Mouse (Mus musculus) kidney, embryonic 15.5 days (tissue): ENCODE data around the gene March8. TPM values are rescaled to one million over a fixed set of nuclear protein-coding genes. Genes with fewer than 3 reads are reported as not detected.

Experiments used
- ATAC-seq: fragments of 200-750 bp; cut with Nextera tagmentation; replicated peaks from 2 replicates; pipeline ENCODE4 v1.8.0; 2017; ENCODE audit warnings: moderate TSS enrichment; ENCODE audit not compliant: low FRiP score
- H3K27ac ChIP-seq: fragments of 300-500 bp; sonication (generic); 2 replicates; pipeline ENCODE4 v1.5.1; 2015; ENCODE audit warnings: mild to moderate bottlenecking, inconsistent platforms
- H3K27me3 ChIP-seq: fragments of 300-500 bp; sonication (generic); 2 replicates; pipeline ENCODE4 v1.6.1; 2015; ENCODE audit warnings: inconsistent platforms
- H3K36me3 ChIP-seq: fragments of 300-500 bp; sonication (generic); 2 replicates; pipeline ENCODE4 v1.6.1; 2015; ENCODE audit warnings: inconsistent platforms
- H3K4me1 ChIP-seq: fragments of 300-500 bp; sonication (generic); 2 replicates; pipeline ENCODE4 v1.6.1; 2015; ENCODE audit warnings: inconsistent platforms
- H3K4me2 ChIP-seq: fragments of 300-500 bp; sonication (generic); 2 replicates; pipeline ENCODE4 v1.6.1; 2015; ENCODE audit warnings: moderate library complexity, mild to moderate bottlenecking, inconsistent platforms
- H3K4me3 ChIP-seq: fragments of 300-500 bp; sonication (generic); replicated peaks from 2 replicates; pipeline ENCODE4 v1.5.1; 2015; ENCODE audit warnings: mild to moderate bottlenecking, inconsistent platforms
- H3K9ac ChIP-seq: fragments of 300-500 bp; sonication (generic); 2 replicates; pipeline ENCODE4 v1.6.1; 2015; ENCODE audit warnings: mild to moderate bottlenecking, inconsistent platforms
- H3K9me3 ChIP-seq: fragments of 300-500 bp; sonication (generic); replicated peaks from 2 replicates; pipeline ENCODE4 v1.6.1; 2016; ENCODE audit warnings: inconsistent platforms
- WGBS: fragments of 180-500 bp; shearing (Covaris S2); methylation state at CpG from one replicate; pipeline ENCODE4 v1.1.7; 2015; ENCODE audit warnings: mixed read lengths; 5-methylcytosine and 5-hydroxymethylcytosine counted together
- polyA plus RNA-seq: library from polyadenylated mRNA; unstranded; fragments of >200 nt; fragmentation: Nextera tagmentation; extraction: Ambion mirVana; gene quantifications from 2 replicates; pipeline ENCODE4 v1.2.1, GENCODE M21; 2015

The March8 gene
- polyA plus RNA-seq, 1 experiment from 2014 or later: 40.4 TPM

GRCm38 (mm10) chr6:116415126-116415676 lies 77.4 kb downstream of the March8 start:
- H3K4me2 ChIP-seq: no peak overlapping the region
- WGBS: 76% methylated on average over 12 of the region's 12 CpGs
- ATAC-seq: no peak

GRCm38 (mm10) chr6:116416000-116416552 lies 78.3 kb downstream of the March8 start:
- ATAC-seq: no peak
- 89% methylated on average over 6 of the region's 6 CpGs for WGBS
- Histone ChIP-seq H3K27me3 (no peaks in the 10 kb centered on the region), H3K27ac (no peak overlapping the region), H3K4me3 (no peak overlapping the region), H3K36me3 (no peaks in the 10 kb centered on the region), H3K9ac (no peak overlapping the region), H3K4me1 (no peaks in the 10 kb centered on the region), H3K4me2 (no peak overlapping the region), H3K9me3 (no peaks in the 10 kb centered on the region)

More at GRCm38 (mm10) chr6:116415126-116415676, 77.4 kb downstream of the March8 start:
- Histone ChIP-seq H3K9me3 (no peaks in the 10 kb centered on the region), H3K27me3 (no peaks in the 10 kb centered on the region), H3K9ac (no peak overlapping the region), H3K36me3 (peaks cover 6% of the 10 kb centered on the region), H3K4me1 (no peaks in the 10 kb centered on the region), H3K4me3 (no peak overlapping the region), H3K27ac (no peak overlapping the region)

GRCm38 (mm10) chr6:116417518-116418315 lies 79.9 kb downstream of the March8 start:
- Histone ChIP-seq H3K4me3 (no peak overlapping the region), H3K4me2 (no peak overlapping the region), H3K4me1 (no peaks in the 10 kb centered on the region), H3K27ac (no peak overlapping the region), H3K9ac (no peak overlapping the region), H3K9me3 (no peaks in the 10 kb centered on the region), H3K36me3 (no peaks in the 10 kb centered on the region), H3K27me3 (no peaks in the 10 kb centered on the region)
- 65% methylated on average over 6 of the region's 6 CpGs for WGBS
- no peak for ATAC-seq

- H3K9me3 ChIP-seq: no peaks in the 10 kb centered on the region
- no peaks in the 10 kb centered on the region for H3K27me3 ChIP-seq
- no peak for ATAC-seq
- no peaks in the 10 kb centered on the region for H3K4me1 ChIP-seq
- no peak overlapping the region for H3K27ac ChIP-seq
- no peaks in the 10 kb centered on the region for H3K36me3 ChIP-seq
- H3K9ac ChIP-seq: no peak overlapping the region
- 84% methylated on average over 1 of the region's 1 CpGs for WGBS
- no peak overlapping the region for H3K4me2 ChIP-seq
- no peak overlapping the region for H3K4me3 ChIP-seq
Observed at GRCm38 (mm10) chr6:116418487-116418886, 80.7 kb downstream of the March8 start.

GRCm38 (mm10) chr6:116419699-116420098 lies 81.9 kb downstream of the March8 start:
- H3K27ac ChIP-seq: no peak overlapping the region
- H3K36me3 ChIP-seq: no peaks in the 10 kb centered on the region
- no peak overlapping the region for H3K4me3 ChIP-seq
- no peak overlapping the region for H3K4me2 ChIP-seq
- H3K27me3 ChIP-seq: no peaks in the 10 kb centered on the region
- ATAC-seq: no peak
- H3K4me1 ChIP-seq: no peaks in the 10 kb centered on the region
- H3K9me3 ChIP-seq: no peaks in the 10 kb centered on the region
- 65% methylated on average over 6 of the region's 6 CpGs for WGBS
- H3K9ac ChIP-seq: no peak overlapping the region

GRCm38 (mm10) chr6:116420271-116420670 lies 82.4 kb downstream of the March8 start:
- Histone ChIP-seq H3K27me3 (no peaks in the 10 kb centered on the region), H3K4me2 (no peak overlapping the region), H3K4me3 (no peak overlapping the region), H3K36me3 (no peaks in the 10 kb centered on the region), H3K4me1 (no peaks in the 10 kb centered on the region), H3K9me3 (no peaks in the 10 kb centered on the region), H3K27ac (no peak overlapping the region), H3K9ac (no peak overlapping the region)
- 80% methylated on average over 10 of the region's 10 CpGs for WGBS
- no peak for ATAC-seq

- H3K9me3 ChIP-seq: no peaks in the 10 kb centered on the region
Observed at GRCm38 (mm10) chr6:116422991-116423390, 85.2 kb downstream of the March8 start.

GRCm38 (mm10) chr6:116423664-116424063 lies 85.8 kb downstream of the March8 start:
- H3K9ac ChIP-seq: no peak overlapping the region
- no peaks in the 10 kb centered on the region for H3K36me3 ChIP-seq
- no peak overlapping the region for H3K4me3 ChIP-seq
- H3K4me2 ChIP-seq: no peak overlapping the region
- no peaks in the 10 kb centered on the region for H3K27me3 ChIP-seq
- no peak for ATAC-seq
- WGBS: 47% methylated on average over 2 of the region's 2 CpGs
- no peak overlapping the region for H3K27ac ChIP-seq
- no peaks in the 10 kb centered on the region for H3K9me3 ChIP-seq
- no peaks in the 10 kb centered on the region for H3K4me1 ChIP-seq

More at GRCm38 (mm10) chr6:116422991-116423390, 85.2 kb downstream of the March8 start:
- ATAC-seq: no peak
- no peaks in the 10 kb centered on the region for H3K36me3 ChIP-seq
- H3K4me3 ChIP-seq: no peak overlapping the region
- no peaks in the 10 kb centered on the region for H3K27me3 ChIP-seq
- H3K4me2 ChIP-seq: no peak overlapping the region
- 86% methylated on average over 7 of the region's 7 CpGs for WGBS
- H3K9ac ChIP-seq: no peak overlapping the region
- H3K4me1 ChIP-seq: no peaks in the 10 kb centered on the region
- no peak overlapping the region for H3K27ac ChIP-seq

GRCm38 (mm10) chr6:116427552-116427951 lies 89.7 kb downstream of the March8 start:
- Histone ChIP-seq H3K9me3 (0 out of 2 replicates have a peak, but pooled peaks cover 6% of the 10 kb centered on the region), H3K4me1 (no peaks in the 10 kb centered on the region)
- 83% methylated on average over 3 of the region's 3 CpGs for WGBS

GRCm38 (mm10) chr6:116428282-116428681 lies 90.5 kb downstream of the March8 start:
- H3K36me3 ChIP-seq: no peaks in the 10 kb centered on the region
- H3K4me1 ChIP-seq: no peaks in the 10 kb centered on the region
- no peak overlapping the region for H3K4me2 ChIP-seq
- H3K27ac ChIP-seq: no peak overlapping the region
- no peak overlapping the region for H3K9ac ChIP-seq
- H3K9me3 ChIP-seq: 0 out of 2 replicates have a peak, but pooled peaks cover 7% of the 10 kb centered on the region
- no peak for ATAC-seq
- WGBS: 70% methylated on average over 5 of the region's 5 CpGs
- H3K27me3 ChIP-seq: no peaks in the 10 kb centered on the region
- H3K4me3 ChIP-seq: no peak overlapping the region

More at GRCm38 (mm10) chr6:116427552-116427951, 89.7 kb downstream of the March8 start:
- Histone ChIP-seq H3K4me3 (no peak overlapping the region), H3K9ac (no peak overlapping the region), H3K27me3 (no peaks in the 10 kb centered on the region), H3K4me2 (no peak overlapping the region), H3K27ac (no peak overlapping the region), H3K36me3 (no peaks in the 10 kb centered on the region)
- ATAC-seq: no peak

- Histone ChIP-seq H3K9ac (no peak overlapping the region), H3K4me2 (no peak overlapping the region), H3K27me3 (no peaks in the 10 kb centered on the region), H3K36me3 (no peaks in the 10 kb centered on the region), H3K4me3 (no peak overlapping the region), H3K9me3 (no peaks in the 10 kb centered on the region), H3K27ac (no peak overlapping the region), H3K4me1 (no peaks in the 10 kb centered on the region)
- ATAC-seq: no peak
- WGBS: 79% methylated on average over 6 of the region's 6 CpGs
Observed at GRCm38 (mm10) chr6:116438864-116439263, 101.0 kb downstream of the March8 start.

- Histone ChIP-seq H3K36me3 (no peaks in the 10 kb centered on the region), H3K4me3 (no peak overlapping the region), H3K27ac (no peak overlapping the region), H3K9ac (no peak overlapping the region), H3K4me2 (no peak overlapping the region), H3K27me3 (no peaks in the 10 kb centered on the region), H3K9me3 (no peaks in the 10 kb centered on the region), H3K4me1 (no peaks in the 10 kb centered on the region)
- no peak for ATAC-seq
- WGBS: 83% methylated on average over 6 of the region's 6 CpGs
Observed at GRCm38 (mm10) chr6:116439531-116439930, 101.7 kb downstream of the March8 start.
